Mouse (Mus musculus): ENCODE measurements around the gene Fam241a. TPM values are rescaled to one million over a fixed set of nuclear protein-coding genes. Genes with fewer than 3 reads are reported as not detected.

The Fam241a gene
- polyA plus RNA-seq, 1 experiment from 2014 or later: 27.3 TPM

DNA sequence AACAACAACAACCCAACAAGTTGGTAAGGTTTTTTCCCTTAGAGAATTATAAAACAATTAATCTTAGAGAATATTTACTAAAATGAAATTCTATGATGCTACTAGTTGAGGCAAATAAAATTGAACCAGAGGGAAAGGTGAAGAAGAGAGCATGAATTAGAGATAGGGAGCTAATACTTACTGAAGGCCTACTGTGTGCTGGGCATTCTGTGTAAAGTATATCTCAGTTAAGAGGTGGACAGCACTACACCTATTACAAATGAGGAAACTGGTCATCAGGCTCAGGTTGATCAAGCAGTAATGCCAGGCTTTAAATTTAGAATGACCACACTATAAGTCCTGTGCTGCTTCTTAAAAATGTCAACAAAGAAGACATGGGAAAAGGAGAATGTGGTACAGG lies 6.1 kb downstream of the Fam241a start:
- Histone ChIP-seq H3K4me3 (ENCODE audit: low read depth, low read length) (no peak overlapping the region), H3K36me3 (ENCODE audit: control insufficient read depth, insufficient read depth, low read length) (no peaks in the 10 kb centered on the region), H3K27me3 (ENCODE audit: control insufficient read depth, insufficient read depth, low read length) (no peaks in the 10 kb centered on the region), H3K9ac (ENCODE audit: low read length) (no peak overlapping the region), H3K9me3 (ENCODE audit: control insufficient read depth, low read length) (no peaks in the 10 kb centered on the region), H3K4me2 (replicated peaks; ENCODE audit: low read depth) (no peak overlapping the region), H3K4me1 (replicated peaks; ENCODE audit: control insufficient read depth, insufficient read depth) (no peaks in the 10 kb centered on the region; the same call in 1 of the 2 replicates), H3K27ac (replicated peaks) (no peak overlapping the region)
- ATAC-seq (ENCODE audit: low FRiP score, low TSS enrichment): no peak
- DNase-seq (ENCODE audit: low spot score): no peak
- TF ChIP-seq EP300 (optimal IDR thresholded peaks at IDR 0.05): no peak
- TF ChIP-seq CTCF (IDR thresholded peaks at IDR 0.05; ENCODE audit: low read depth): no peak

GRCm38 (mm10) chr3:127889570-127889969 lies 6.6 kb downstream of the Fam241a start:
- Histone ChIP-seq H3K9me3 (ENCODE audit: control insufficient read depth, low read length) (no peaks in the 10 kb centered on the region), H3K9ac (ENCODE audit: low read length) (no peak overlapping the region), H3K36me3 (ENCODE audit: control insufficient read depth, insufficient read depth, low read length) (no peaks in the 10 kb centered on the region), H3K4me1 (replicated peaks; ENCODE audit: control insufficient read depth, insufficient read depth) (no peaks in the 10 kb centered on the region), H3K4me2 (replicated peaks; ENCODE audit: low read depth) (no peak overlapping the region), H3K27ac (replicated peaks) (no peak overlapping the region), H3K27me3 (ENCODE audit: control insufficient read depth, insufficient read depth, low read length) (no peaks in the 10 kb centered on the region), H3K4me3 (ENCODE audit: low read depth, low read length) (no peak overlapping the region)
- 56% methylated on average over 3 of the region's 3 CpGs for WGBS
- DNase-seq (ENCODE audit: low spot score) (no peak), ATAC-seq (ENCODE audit: low FRiP score, low TSS enrichment) (no peak)
- no peak for TF ChIP-seq CTCF (IDR thresholded peaks at IDR 0.05; ENCODE audit: low read depth)
- TF ChIP-seq EP300 (optimal IDR thresholded peaks at IDR 0.05): no peak

DNA sequence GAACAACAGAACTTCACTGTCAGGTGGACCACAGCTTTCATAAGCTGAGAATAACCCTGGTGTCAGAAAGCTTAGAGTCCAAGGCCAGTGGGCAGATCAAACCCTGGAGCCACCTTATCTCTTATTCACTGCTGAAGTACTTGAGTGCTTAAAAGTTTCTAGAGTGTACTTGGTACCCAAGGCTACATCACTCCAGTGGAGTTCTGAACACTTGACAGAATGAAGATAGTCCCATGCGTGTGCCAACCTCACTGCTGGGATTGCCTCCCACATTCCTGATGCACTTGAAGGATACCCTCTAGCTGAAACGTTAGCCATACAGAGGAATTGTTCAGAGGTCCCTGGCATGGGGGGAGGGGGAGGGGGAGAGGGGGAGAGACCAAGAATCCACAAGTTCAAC lies 14.4 kb downstream of the Fam241a start:
- 67% methylated on average over 2 of the region's 2 CpGs for WGBS
- Histone ChIP-seq H3K36me3 (ENCODE audit: control insufficient read depth, insufficient read depth, low read length) (no peaks in the 10 kb centered on the region), H3K9ac (ENCODE audit: low read length) (no peak overlapping the region), H3K4me1 (replicated peaks; ENCODE audit: control insufficient read depth, insufficient read depth) (no peaks in the 10 kb centered on the region), H3K4me3 (ENCODE audit: low read depth, low read length) (no peak overlapping the region), H3K9me3 (ENCODE audit: control insufficient read depth, low read length) (no peaks in the 10 kb centered on the region), H3K4me2 (replicated peaks; ENCODE audit: low read depth) (no peak overlapping the region), H3K27ac (replicated peaks) (no peak overlapping the region), H3K27me3 (ENCODE audit: control insufficient read depth, insufficient read depth, low read length) (no peaks in the 10 kb centered on the region)
- TF ChIP-seq CTCF (IDR thresholded peaks at IDR 0.05; ENCODE audit: low read depth): no peak
- no peak for TF ChIP-seq EP300 (optimal IDR thresholded peaks at IDR 0.05)
- no peak for ATAC-seq (ENCODE audit: low FRiP score, low TSS enrichment)
- DNase-seq (ENCODE audit: low spot score): no peak

GRCm38 (mm10) chr3:127879968-127880367 lies 16.2 kb downstream of the Fam241a start:
- no peak overlapping the region for H3K27ac ChIP-seq (replicated peaks)
- 76% methylated on average over 3 of the region's 3 CpGs for WGBS

GRCm38 (mm10) chr3:127875509-127875908 lies 20.6 kb downstream of the Fam241a start:
- Histone ChIP-seq H3K27ac (replicated peaks) (no peak overlapping the region), H3K4me3 (ENCODE audit: low read depth, low read length) (no peak overlapping the region), H3K4me1 (replicated peaks; ENCODE audit: control insufficient read depth, insufficient read depth) (0 out of 2 replicates have a peak, but pooled peaks cover 2% of the 10 kb centered on the region), H3K27me3 (ENCODE audit: control insufficient read depth, insufficient read depth, low read length) (no peaks in the 10 kb centered on the region), H3K9ac (ENCODE audit: low read length) (no peak overlapping the region), H3K36me3 (ENCODE audit: control insufficient read depth, insufficient read depth, low read length) (no peaks in the 10 kb centered on the region), H3K9me3 (ENCODE audit: control insufficient read depth, low read length) (no peaks in the 10 kb centered on the region), H3K4me2 (replicated peaks; ENCODE audit: low read depth) (no peak overlapping the region)
- no peak for TF ChIP-seq CTCF (IDR thresholded peaks at IDR 0.05; ENCODE audit: low read depth)
- TF ChIP-seq EP300 (optimal IDR thresholded peaks at IDR 0.05): no peak
- WGBS: 82% methylated on average over 2 of the region's 2 CpGs
- ATAC-seq (ENCODE audit: low FRiP score, low TSS enrichment) (no peak), DNase-seq (ENCODE audit: low spot score) (no peak)

More at GRCm38 (mm10) chr3:127879968-127880367, 16.2 kb downstream of the Fam241a start:
- Histone ChIP-seq H3K4me1 (replicated peaks; ENCODE audit: control insufficient read depth, insufficient read depth) (no peaks in the 10 kb centered on the region), H3K9ac (ENCODE audit: low read length) (no peak overlapping the region), H3K9me3 (ENCODE audit: control insufficient read depth, low read length) (no peaks in the 10 kb centered on the region), H3K36me3 (ENCODE audit: control insufficient read depth, insufficient read depth, low read length) (no peaks in the 10 kb centered on the region), H3K4me2 (replicated peaks; ENCODE audit: low read depth) (no peak overlapping the region), H3K4me3 (ENCODE audit: low read depth, low read length) (no peak overlapping the region), H3K27me3 (ENCODE audit: control insufficient read depth, insufficient read depth, low read length) (no peaks in the 10 kb centered on the region)
- ATAC-seq (ENCODE audit: low FRiP score, low TSS enrichment) (no peak), DNase-seq (ENCODE audit: low spot score) (no peak)
- no peak for TF ChIP-seq EP300 (optimal IDR thresholded peaks at IDR 0.05)
- no peak for TF ChIP-seq CTCF (IDR thresholded peaks at IDR 0.05; ENCODE audit: low read depth)

DNA sequence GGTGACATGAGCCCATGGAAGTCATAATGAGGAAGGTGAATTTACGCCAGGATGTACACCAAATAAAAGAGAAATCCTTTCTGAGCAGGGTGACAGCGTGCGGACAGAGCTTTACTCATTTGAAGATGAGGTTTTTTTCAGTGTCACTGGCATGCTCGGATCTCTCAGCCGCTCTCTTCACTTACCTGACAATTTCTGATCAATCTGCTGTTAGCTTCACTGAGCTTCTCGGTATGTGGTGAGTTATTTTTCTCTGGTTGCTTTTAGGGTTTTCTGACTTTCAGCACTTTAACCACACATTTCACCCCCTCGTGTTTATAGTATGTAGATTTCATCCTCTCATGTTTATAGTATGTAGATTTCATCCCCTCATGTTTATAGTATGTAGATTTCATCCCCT lies 21.1 kb downstream of the Fam241a start:
- no peak overlapping the region for H3K4me3 ChIP-seq (ENCODE audit: low read depth, low read length)
- H3K36me3 ChIP-seq (ENCODE audit: control insufficient read depth, insufficient read depth, low read length): no peaks in the 10 kb centered on the region
- TF ChIP-seq EP300 (optimal IDR thresholded peaks at IDR 0.05): no peak
- TF ChIP-seq CTCF (IDR thresholded peaks at IDR 0.05; ENCODE audit: low read depth): no peak
- no peaks in the 10 kb centered on the region for H3K27me3 ChIP-seq (ENCODE audit: control insufficient read depth, insufficient read depth, low read length)
- H3K9ac ChIP-seq (ENCODE audit: low read length): no peak overlapping the region
- H3K4me2 ChIP-seq (replicated peaks; ENCODE audit: low read depth): no peak overlapping the region
- DNase-seq (ENCODE audit: low spot score) (no peak), ATAC-seq (ENCODE audit: low FRiP score, low TSS enrichment) (no peak)
- 61% methylated on average over 7 of the region's 7 CpGs for WGBS
- no peak overlapping the region for H3K27ac ChIP-seq (replicated peaks)
- H3K9me3 ChIP-seq (ENCODE audit: control insufficient read depth, low read length): no peaks in the 10 kb centered on the region
- H3K4me1 ChIP-seq (replicated peaks; ENCODE audit: control insufficient read depth, insufficient read depth): 0 out of 2 replicates have a peak, but pooled peaks cover 2% of the 10 kb centered on the region
